In genomic region chr11:100577852-100578599, GRCm38 (mm10) we compare ENCODE assay signal across 16 mouse cellular contexts. TPM values are rescaled to one million over a fixed set of nuclear protein-coding genes. Genes with fewer than 3 reads are reported as not detected.
DNase-seq lines count a peak whose midpoint lies in the region; ATAC-seq and TF ChIP-seq lines count a peak whose summit lies in the region.
"Had no signal": no experiment of that assay in that cellular context is flagged by ENCODE, and none has a peak within 500 bp of the region (broad histone marks: within the 10 kb centered on the region; RNA-seq: fewer than 3 reads in every experiment).

No protein-coding gene starts in this region.

- no peaks in the 10 kb centered on the region for H3K27me3 ChIP-seq in heart, embryonic 15.5 days
- H3K27me3 ChIP-seq in liver, postnatal 0 days (ENCODE audit: insufficient read depth, low read length), result no peaks in the 10 kb centered on the region
- H3K27me3 ChIP-seq in kidney, embryonic 16.5 days (ENCODE audit: insufficient read depth, low read length), result no peaks in the 10 kb centered on the region
- H3K27me3 ChIP-seq: forebrain, embryonic 15.5 days; kidney, embryonic 15.5 days; liver, embryonic 12.5 days; lung, embryonic 15.5 days; neural tube, embryonic 13.5 days had no signal

- ATAC-seq in heart, embryonic 15.5 days (replicated peaks; ENCODE audit: insufficient number of reproducible peaks, insufficient read depth, low FRiP score, low read depth), result no peak
- ATAC-seq in liver, postnatal 0 days, result no peak
- no peak for ATAC-seq in kidney, embryonic 16.5 days (ENCODE audit: low FRiP score, low TSS enrichment)
- ATAC-seq: CD4-positive, CD25-positive, alpha-beta regulatory T cell, adult 4 months; forebrain, embryonic 15.5 days; inflammation-experienced regulatory T-cells, adult 6 months; liver, embryonic 12.5 days had no signal

- no peak overlapping the region for H3K4me3 ChIP-seq in heart, embryonic 15.5 days
- H3K4me3 ChIP-seq in liver, postnatal 0 days (ENCODE audit: low read depth, low read length), result no peak overlapping the region
- H3K4me3 ChIP-seq in bone marrow, adult 2 months (replicated peaks; ENCODE audit: control insufficient read depth, low read depth, low read length), result no peak overlapping the region
- H3K4me3 ChIP-seq in kidney, embryonic 16.5 days (ENCODE audit: low read length), result no peak overlapping the region
- H3K4me3 ChIP-seq: forebrain, embryonic 15.5 days; kidney, embryonic 15.5 days; limb, embryonic 10.5 days; liver, embryonic 12.5 days; lung, embryonic 15.5 days; neural tube, embryonic 13.5 days had no signal

- H3K27ac ChIP-seq in heart, embryonic 15.5 days, result no peak overlapping the region
- no peak overlapping the region for H3K27ac ChIP-seq in liver, postnatal 0 days (ENCODE audit: low read depth)
- peak overlapping the region; percentile 6; the same call in 1 of the 2 replicates for H3K27ac ChIP-seq in bone marrow, adult 2 months (ENCODE audit: control insufficient read depth, insufficient read depth, low read depth, low read length, poor library complexity)
- H3K27ac ChIP-seq in kidney, embryonic 16.5 days (ENCODE audit: low read length), result no peak overlapping the region
- H3K27ac ChIP-seq: forebrain, embryonic 15.5 days; kidney, embryonic 15.5 days; limb, embryonic 10.5 days; liver, embryonic 12.5 days; lung, embryonic 15.5 days; neural tube, embryonic 13.5 days had no signal

- H3K9me3 ChIP-seq in heart, embryonic 15.5 days (replicated peaks), result no peaks in the 10 kb centered on the region
- H3K9me3 ChIP-seq in liver, postnatal 0 days (ENCODE audit: low read length), result no peaks in the 10 kb centered on the region
- H3K9me3 ChIP-seq in kidney, embryonic 16.5 days (ENCODE audit: low read length), result no peaks in the 10 kb centered on the region
- H3K9me3 ChIP-seq: forebrain, embryonic 15.5 days; kidney, embryonic 15.5 days; limb, embryonic 10.5 days; liver, embryonic 12.5 days; lung, embryonic 15.5 days; neural tube, embryonic 13.5 days had no signal

- 68% methylated on average over 8 of the region's 8 CpGs for WGBS in heart, embryonic 15.5 days
- 73% methylated on average over 8 of the region's 8 CpGs for WGBS in liver, postnatal 0 days (ENCODE audit: insufficient replicate concordance)
- 65% methylated on average over 8 of the region's 8 CpGs for WGBS in bone marrow, adult 2 months
- WGBS in kidney, embryonic 16.5 days, result 61% methylated on average over 8 of the region's 8 CpGs

- peaks cover 37% of the 10 kb centered on the region for H3K36me3 ChIP-seq in heart, embryonic 15.5 days
- H3K36me3 ChIP-seq in liver, postnatal 0 days (replicated peaks; ENCODE audit: insufficient read depth, low read length), result peaks cover 27% of the 10 kb centered on the region
- H3K36me3 ChIP-seq in kidney, embryonic 16.5 days (ENCODE audit: insufficient read depth, low read length), result peaks cover 31% of the 10 kb centered on the region

- TF ChIP-seq POLR2A in bone marrow, adult 2 months (IDR thresholded peaks at IDR 0.05; ENCODE audit: borderline replicate concordance, control insufficient read depth, low read depth, low read length), result no peak

- TF ChIP-seq CTCF in liver, postnatal 0 days (IDR thresholded peaks at IDR 0.05; ENCODE audit: low read depth), result no peak
- TF ChIP-seq CTCF in bone marrow, adult 2 months (IDR thresholded peaks at IDR 0.05; ENCODE audit: control insufficient read depth, insufficient read depth, low read length), result no peak

- TF ChIP-seq EP300 in liver, postnatal 0 days (IDR thresholded peaks at IDR 0.05; ENCODE audit: low read depth), result no peak

- H3K9ac ChIP-seq in heart, embryonic 15.5 days, result 0 out of 2 replicates have a peak overlapping the region, but pooled peaks have one; percentile 11
- H3K9ac ChIP-seq in liver, postnatal 0 days (replicated peaks), result no peak overlapping the region
- H3K9ac ChIP-seq in kidney, embryonic 16.5 days (replicated peaks; ENCODE audit: low read length), result no peak overlapping the region
- H3K9ac ChIP-seq: forebrain, embryonic 15.5 days; kidney, embryonic 15.5 days; liver, embryonic 12.5 days; lung, embryonic 15.5 days; neural tube, embryonic 13.5 days had no signal

- H3K4me1 ChIP-seq in heart, embryonic 15.5 days (replicated peaks), result peaks cover 26% of the 10 kb centered on the region
- H3K4me1 ChIP-seq in liver, postnatal 0 days (ENCODE audit: insufficient read depth), result peaks cover 7% of the 10 kb centered on the region; the same call in 1 of the 2 replicates
- H3K4me1 ChIP-seq in bone marrow, adult 2 months (ENCODE audit: control insufficient read depth, insufficient read depth, low read length), result peaks cover 4% of the 10 kb centered on the region
- peaks cover 11% of the 10 kb centered on the region for H3K4me1 ChIP-seq in kidney, embryonic 16.5 days (ENCODE audit: insufficient read depth, low read length)

- no peak overlapping the region for H3K4me2 ChIP-seq in heart, embryonic 15.5 days
- H3K4me2 ChIP-seq in liver, postnatal 0 days (ENCODE audit: low read depth, low read length), result peak overlapping the region; percentile 81; the same call in 1 of the 2 replicates
- no peak overlapping the region for H3K4me2 ChIP-seq in kidney, embryonic 16.5 days (replicated peaks; ENCODE audit: low read depth, low read length)
- H3K4me2 ChIP-seq: forebrain, embryonic 15.5 days; kidney, embryonic 15.5 days; liver, embryonic 12.5 days; lung, embryonic 15.5 days had no signal

- DNase-seq in heart, postnatal 10 days, result no peak
- no peak for DNase-seq in liver, postnatal 0 days
- DNase-seq in liver, result no peak
- peak; percentile 68 to 76 for DNase-seq in B cell, adult 2 months
- DNase-seq: retina, postnatal 1 day had no signal

- intact Hi-C loops in heart, postnatal 10 days (cut with DNase I), result no loop called here

RNA-seq across cellular contexts. Expression of gene Cnp, which starts 3.3 kb away (rescaled TPM):
- polyA plus RNA-seq in heart, embryonic 15.5 days (2015; fragmentation: Nextera tagmentation; extraction: Ambion mirVana), result 17.4 and 27.6 TPM in 2 replicates
- total RNA-seq in heart, postnatal 10 days (2021), result 1 to 10 TPM; 6.1 to 7.1 TPM
- 20.2 and 21.9 TPM in 2 replicates for polyA plus RNA-seq in liver, postnatal 0 days (2015; fragmentation: Nextera tagmentation; extraction: Ambion mirVana)
- polyA plus RNA-seq in bone marrow, adult 2 months (2011; ENCODE audit: insufficient read depth, insufficient read length, low replicate concordance, missing spikeins), result 25.0 and 35.7 TPM in 2 replicates
- 30.1 and 33.6 TPM in 2 replicates for polyA plus RNA-seq in kidney, embryonic 16.5 days (2015; fragmentation: Nextera tagmentation; extraction: Ambion mirVana)

RNA-seq across cellular contexts. Expression of gene Ttc25, which starts 32.6 kb away (rescaled TPM):
- 0.66 TPM in 2 replicates for polyA plus RNA-seq in heart, embryonic 15.5 days (2015; fragmentation: Nextera tagmentation; extraction: Ambion mirVana)
- total RNA-seq in heart, postnatal 10 days (2021), result under 1 TPM; 0.17 to 0.38 TPM
- polyA plus RNA-seq in liver, postnatal 0 days (2015; fragmentation: Nextera tagmentation; extraction: Ambion mirVana), result 0.11 and 0.22 TPM in 2 replicates
- 0.35 TPM in 1 of 2 replicates, not detected in the other for polyA plus RNA-seq in bone marrow, adult 2 months (2011; ENCODE audit: insufficient read depth, insufficient read length, low replicate concordance, missing spikeins)
- polyA plus RNA-seq in kidney, embryonic 16.5 days (2015; fragmentation: Nextera tagmentation; extraction: Ambion mirVana), result 1.0 and 1.1 TPM in 2 replicates

RNA-seq across cellular contexts. Expression of gene Nkiras2, which starts 41.0 kb away (rescaled TPM):
- polyA plus RNA-seq in heart, embryonic 15.5 days (2015; fragmentation: Nextera tagmentation; extraction: Ambion mirVana), result 59.8 and 70.3 TPM in 2 replicates
- 10 to 100 TPM; 53.7 to 63.9 TPM for total RNA-seq in heart, postnatal 10 days (2021)
- polyA plus RNA-seq in liver, postnatal 0 days (2015; fragmentation: Nextera tagmentation; extraction: Ambion mirVana), result 18.3 and 19.2 TPM in 2 replicates
- 7.5 and 13.1 TPM in 2 replicates for polyA plus RNA-seq in bone marrow, adult 2 months (2011; ENCODE audit: insufficient read depth, insufficient read length, low replicate concordance, missing spikeins)
- 72.8 and 74.8 TPM in 2 replicates for polyA plus RNA-seq in kidney, embryonic 16.5 days (2015; fragmentation: Nextera tagmentation; extraction: Ambion mirVana)

RNA-seq across cellular contexts. Expression of gene Dnajc7, which starts 41.9 kb away (rescaled TPM):
- 184 and 206 TPM in 2 replicates for polyA plus RNA-seq in heart, embryonic 15.5 days (2015; fragmentation: Nextera tagmentation; extraction: Ambion mirVana)
- total RNA-seq in heart, postnatal 10 days (2021), result 100 to 1,000 TPM; 199 to 207 TPM
- 45.1 and 49.1 TPM in 2 replicates for polyA plus RNA-seq in liver, postnatal 0 days (2015; fragmentation: Nextera tagmentation; extraction: Ambion mirVana)
- 603 and 838 TPM in 2 replicates for polyA plus RNA-seq in bone marrow, adult 2 months (2011; ENCODE audit: insufficient read depth, insufficient read length, low replicate concordance, missing spikeins)
- polyA plus RNA-seq in kidney, embryonic 16.5 days (2015; fragmentation: Nextera tagmentation; extraction: Ambion mirVana), result 235 and 267 TPM in 2 replicates

RNA-seq across cellular contexts. Expression of gene Acly, which starts 50.2 kb away (rescaled TPM):
- 49.5 and 76.6 TPM in 2 replicates for polyA plus RNA-seq in heart, embryonic 15.5 days (2015; fragmentation: Nextera tagmentation; extraction: Ambion mirVana)
- total RNA-seq in heart, postnatal 10 days (2021), result 10 to 100 TPM; 47.8 to 51.1 TPM
- polyA plus RNA-seq in liver, postnatal 0 days (2015; fragmentation: Nextera tagmentation; extraction: Ambion mirVana), result 24.4 and 29.8 TPM in 2 replicates
- polyA plus RNA-seq in bone marrow, adult 2 months (2011; ENCODE audit: insufficient read depth, insufficient read length, low replicate concordance, missing spikeins), result 12.8 and 31.2 TPM in 2 replicates
- polyA plus RNA-seq in kidney, embryonic 16.5 days (2015; fragmentation: Nextera tagmentation; extraction: Ambion mirVana), result 173 and 179 TPM in 2 replicates

Comparison
In these comparisons a context has a peak if more than half of its experiments do, and no peak if none do; other contexts are left out.
1. DNase-seq: peak in B cell, adult 2 months (2 of 2); none in heart, postnatal 10 days (0 of 2), liver, postnatal 0 days (single experiment) and liver (single experiment).